Mouse (Mus musculus): ENCODE measurements at regions not wholly inside any gene's neighbourhood (a gene's known extent, or its start where the extent isn't known, plus 50 kb on each side); places are given as distances from the start of the nearest gene placed in this dataset.

GRCm38 (mm10) chr17:41103980-41104379 lies 169.1 kb upstream of the Cenpq start:
- TF ChIP-seq KAT2A (conservative IDR thresholded peaks at IDR 0.05; ENCODE audit: low read depth, low read length) (no peak), ZNF384 (IDR thresholded peaks at IDR 0.05; ENCODE audit: low read depth, low read length) (no peak), ZMIZ1 (IDR thresholded peaks at IDR 0.05; ENCODE audit: low read depth, low read length) (no peak), POLR2A (IDR thresholded peaks at IDR 0.05; ENCODE audit: control insufficient read depth in 1 of 2, insufficient read depth in 1 of 2, low read depth in 1 of 2, low read length in 2 of 2, poor library complexity in 1 of 2) (no peak), E2F4 (IDR thresholded peaks at IDR 0.05; ENCODE audit: borderline replicate concordance, low read depth, low read length) (no peak), NRF1 (IDR thresholded peaks at IDR 0.05; ENCODE audit: insufficient read depth, low read depth, low read length, poor library complexity, severe bottlenecking) (no peak), CTCF (IDR thresholded peaks at IDR 0.05 in 2 of 3, conservative IDR thresholded peaks at IDR 0.05 in 1 of 3; ENCODE audit: control insufficient read depth in 1 of 3, insufficient read depth in 1 of 3, low read depth in 2 of 3, low read length in 3 of 3, poor library complexity in 1 of 3, severe bottlenecking in 1 of 3) (no peak), ZKSCAN1 (IDR thresholded peaks at IDR 0.05; ENCODE audit: low read depth, low read length) (no peak), MXI1 (IDR thresholded peaks at IDR 0.05; ENCODE audit: low read depth, low read length) (no peak)

Data from MEL (cell line).